Mouse (Mus musculus): ENCODE measurements at regions not wholly inside any gene's neighbourhood (a gene's known extent, or its start where the extent isn't known, plus 50 kb on each side); places are given as distances from the start of the nearest gene placed in this dataset.

- no peak for TF ChIP-seq CTCF (IDR thresholded peaks at IDR 0.05; ENCODE audit: low read depth)
- no peak for TF ChIP-seq EP300 (IDR thresholded peaks at IDR 0.05; ENCODE audit: low read depth)
These were observed 119.7 kb upstream of the Rreb1 start for GRCm38 (mm10) chr13:37658519-37658918.
